Mouse (Mus musculus) liver, embryonic 12.5 days (tissue): Measurements from ENCODE around the gene Cnot6. TPM values are rescaled to one million over a fixed set of nuclear protein-coding genes. Genes with fewer than 3 reads are reported as not detected.

ENCODE experiments used
- ATAC-seq: fragments of 200-750 bp; cut with Nextera tagmentation; 2 replicates; pipeline ENCODE4 v1.8.0; 2017; ENCODE audit warnings: moderate number of reproducible peaks, mild to moderate bottlenecking, moderate library complexity
- H3K27ac ChIP-seq: fragments of 300-500 bp; sonication (generic); 2 replicates; pipeline ENCODE4 v1.5.1; 2016; ENCODE audit warnings: mild to moderate bottlenecking
- H3K27me3 ChIP-seq: fragments of 300-500 bp; sonication (generic); replicated peaks from 2 replicates; pipeline ENCODE4 v1.6.1; 2016; ENCODE audit warnings: mild to moderate bottlenecking, moderate library complexity
- H3K36me3 ChIP-seq: fragments of 300-500 bp; sonication (generic); 2 replicates; pipeline ENCODE4 v1.6.1; 2016; ENCODE audit warnings: mild to moderate bottlenecking, moderate library complexity
- H3K4me1 ChIP-seq: fragments of 300-500 bp; sonication (generic); 2 replicates; pipeline ENCODE4 v1.6.1; 2016
- H3K4me2 ChIP-seq: fragments of 300-500 bp; sonication (generic); 2 replicates; pipeline ENCODE4 v1.6.1; 2016; ENCODE audit warnings: mild to moderate bottlenecking, moderate library complexity
- H3K4me3 ChIP-seq: fragments of 300-500 bp; sonication (generic); 2 replicates; pipeline ENCODE4 v1.5.1; 2016; ENCODE audit warnings: mild to moderate bottlenecking, moderate library complexity
- H3K9ac ChIP-seq: fragments of 300-500 bp; sonication (generic); 2 replicates; pipeline ENCODE4 v1.6.1; 2016; ENCODE audit warnings: mild to moderate bottlenecking, moderate library complexity
- H3K9me3 ChIP-seq: fragments of 300-500 bp; sonication (generic); replicated peaks from 2 replicates; pipeline ENCODE4 v1.6.1; 2016; ENCODE audit warnings: mild to moderate bottlenecking, moderate library complexity
- WGBS: fragments of 180-500 bp; shearing (Covaris S2); methylation state at CpG from one replicate; pipeline ENCODE4 v1.1.7; 2016; ENCODE audit not compliant: insufficient replicate concordance; 5-methylcytosine and 5-hydroxymethylcytosine counted together
- polyA plus RNA-seq: library from polyadenylated mRNA; unstranded; fragments of >200 nt; fragmentation: Nextera tagmentation; extraction: Ambion mirVana; gene quantifications from 2 replicates; pipeline ENCODE4 v1.2.1, GENCODE M21; 2016

Gene Cnot6
- polyA plus RNA-seq, 1 experiment from 2014 or later: 40.2 TPM

GRCm38 (mm10) chr11:49711981-49712554 is 455 bp downstream of the Cnot6 start:
- Histone ChIP-seq H3K36me3 (peaks cover 28% of the 10 kb centered on the region), H3K9ac (peak overlapping the region; percentile 99), H3K27ac (peak overlapping the region; percentile 96), H3K4me1 (peaks cover 58% of the 10 kb centered on the region), H3K4me2 (peak overlapping the region; percentile 85), H3K9me3 (no peaks in the 10 kb centered on the region), H3K4me3 (peak overlapping the region; percentile 100), H3K27me3 (no peaks in the 10 kb centered on the region)
- WGBS: under 1% methylated on average over 60 of the region's 70 CpGs
- peak; percentile 47 for ATAC-seq

- ATAC-seq: no peak
- WGBS: 74% methylated on average over 2 of the region's 2 CpGs
- Histone ChIP-seq H3K36me3 (peaks cover 42% of the 10 kb centered on the region), H3K4me1 (peaks cover 66% of the 10 kb centered on the region), H3K27me3 (no peaks in the 10 kb centered on the region), H3K4me2 (peak overlapping the region; percentile 85), H3K27ac (no peak overlapping the region), H3K4me3 (peak overlapping the region; percentile 100), H3K9me3 (no peaks in the 10 kb centered on the region), H3K9ac (peak overlapping the region; percentile 99; the same call in 1 of the 2 replicates)
These were observed 1.9 kb downstream of the Cnot6 start for GRCm38 (mm10) chr11:49710664-49711063.

GRCm38 (mm10) chr11:49707834-49708233 is 4.7 kb downstream of the Cnot6 start:
- Histone ChIP-seq H3K4me3 (no peak overlapping the region), H3K9ac (0 out of 2 replicates have a peak overlapping the region, but pooled peaks have one; percentile 8), H3K9me3 (no peaks in the 10 kb centered on the region), H3K4me2 (0 out of 2 replicates have a peak overlapping the region, but pooled peaks have one; percentile 12), H3K36me3 (peaks cover 64% of the 10 kb centered on the region), H3K4me1 (peaks cover 59% of the 10 kb centered on the region), H3K27ac (peak overlapping the region; percentile 27; the same call in 1 of the 2 replicates), H3K27me3 (no peaks in the 10 kb centered on the region)
- WGBS: 56% methylated on average over 2 of the region's 2 CpGs
- no peak for ATAC-seq

GRCm38 (mm10) chr11:49704804-49705203 is 7.7 kb downstream of the Cnot6 start:
- ATAC-seq: no peak

GRCm38 (mm10) chr11:49702014-49702413 is 10.5 kb downstream of the Cnot6 start:
- Histone ChIP-seq H3K4me2 (no peak overlapping the region), H3K9ac (no peak overlapping the region), H3K9me3 (no peaks in the 10 kb centered on the region), H3K36me3 (peaks cover 85% of the 10 kb centered on the region), H3K4me1 (peaks cover 18% of the 10 kb centered on the region), H3K27me3 (no peaks in the 10 kb centered on the region), H3K27ac (no peak overlapping the region), H3K4me3 (no peak overlapping the region)
- ATAC-seq: no peak
- 95% methylated on average over 8 of the region's 8 CpGs for WGBS

More at GRCm38 (mm10) chr11:49704804-49705203, 7.7 kb downstream of the Cnot6 start:
- Histone ChIP-seq H3K4me3 (no peak overlapping the region), H3K9me3 (no peaks in the 10 kb centered on the region), H3K4me1 (peaks cover 42% of the 10 kb centered on the region), H3K36me3 (peaks cover 82% of the 10 kb centered on the region), H3K4me2 (no peak overlapping the region), H3K27me3 (no peaks in the 10 kb centered on the region), H3K9ac (no peak overlapping the region), H3K27ac (no peak overlapping the region)
- 65% methylated on average over 8 of the region's 8 CpGs for WGBS

GRCm38 (mm10) chr11:49699079-49699478 is 13.4 kb downstream of the Cnot6 start:
- no peak for ATAC-seq
- WGBS: 83% methylated on average over 1 of the region's 1 CpGs
- Histone ChIP-seq H3K27me3 (no peaks in the 10 kb centered on the region), H3K27ac (no peak overlapping the region), H3K4me2 (no peak overlapping the region), H3K9ac (no peak overlapping the region), H3K4me1 (peaks cover 15% of the 10 kb centered on the region), H3K4me3 (no peak overlapping the region), H3K9me3 (no peaks in the 10 kb centered on the region), H3K36me3 (peaks cover 77% of the 10 kb centered on the region)

DNA sequence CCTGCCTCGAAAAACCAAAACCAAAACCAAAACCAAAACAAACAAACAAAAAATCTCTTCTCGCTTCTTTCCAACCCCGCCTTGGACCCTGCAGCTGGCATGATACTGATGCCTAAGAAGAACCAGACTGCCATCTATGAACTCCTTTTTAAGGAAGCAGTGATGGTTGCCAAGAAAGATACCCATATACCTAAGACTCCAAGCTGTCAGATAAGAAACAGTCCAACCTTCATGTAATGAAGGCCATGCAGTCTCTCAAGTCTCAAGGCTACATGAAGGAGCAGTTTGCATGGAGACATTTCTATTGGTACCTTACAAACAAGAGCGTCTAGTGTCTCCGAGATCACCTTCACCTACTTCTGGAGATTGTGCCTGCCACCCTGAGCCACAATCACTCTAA is 14.7 kb downstream of the Cnot6 start:
- Histone ChIP-seq H3K9me3 (no peaks in the 10 kb centered on the region), H3K27ac (no peak overlapping the region), H3K9ac (no peak overlapping the region), H3K4me3 (no peak overlapping the region), H3K36me3 (peaks cover 79% of the 10 kb centered on the region), H3K4me2 (no peak overlapping the region), H3K4me1 (peaks cover 11% of the 10 kb centered on the region), H3K27me3 (no peaks in the 10 kb centered on the region)
- ATAC-seq: no peak
- WGBS: 81% methylated on average over 5 of the region's 5 CpGs

- H3K9ac ChIP-seq: no peak overlapping the region
- H3K4me3 ChIP-seq: no peak overlapping the region
- WGBS: 92% methylated on average over 2 of the region's 2 CpGs
- H3K4me2 ChIP-seq: no peak overlapping the region
- peaks cover 11% of the 10 kb centered on the region for H3K4me1 ChIP-seq
- no peak for ATAC-seq
- H3K27me3 ChIP-seq: no peaks in the 10 kb centered on the region
- H3K9me3 ChIP-seq: no peaks in the 10 kb centered on the region
- no peak overlapping the region for H3K27ac ChIP-seq
- peaks cover 80% of the 10 kb centered on the region for H3K36me3 ChIP-seq
These were observed 16.1 kb downstream of the Cnot6 start for GRCm38 (mm10) chr11:49696472-49696871.

- Histone ChIP-seq H3K9me3 (no peaks in the 10 kb centered on the region), H3K27ac (no peak overlapping the region), H3K4me2 (no peak overlapping the region), H3K4me3 (no peak overlapping the region), H3K9ac (no peak overlapping the region), H3K36me3 (peaks cover 80% of the 10 kb centered on the region), H3K4me1 (peaks cover 17% of the 10 kb centered on the region), H3K27me3 (no peaks in the 10 kb centered on the region)
- ATAC-seq: no peak
- 87% methylated on average over 2 of the region's 2 CpGs for WGBS
These were observed 16.8 kb downstream of the Cnot6 start for GRCm38 (mm10) chr11:49695695-49696094.

- Histone ChIP-seq H3K27me3 (no peaks in the 10 kb centered on the region), H3K9ac (no peak overlapping the region)
These were observed 17.5 kb downstream of the Cnot6 start for GRCm38 (mm10) chr11:49695013-49695412.

GRCm38 (mm10) chr11:49684237-49684973 is 28.1 kb downstream of the Cnot6 start:
- no peak overlapping the region for H3K27ac ChIP-seq
- peaks cover 93% of the 10 kb centered on the region for H3K36me3 ChIP-seq
- no peaks in the 10 kb centered on the region for H3K4me1 ChIP-seq
- H3K9ac ChIP-seq: no peak overlapping the region
- no peaks in the 10 kb centered on the region for H3K9me3 ChIP-seq
- no peak overlapping the region for H3K4me2 ChIP-seq
- no peak for ATAC-seq
- no peak overlapping the region for H3K4me3 ChIP-seq
- H3K27me3 ChIP-seq: no peaks in the 10 kb centered on the region
- WGBS: 92% methylated on average over 12 of the region's 12 CpGs

More at GRCm38 (mm10) chr11:49695013-49695412, 17.5 kb downstream of the Cnot6 start:
- peaks cover 85% of the 10 kb centered on the region for H3K36me3 ChIP-seq
- H3K4me3 ChIP-seq: no peak overlapping the region
- ATAC-seq: no peak
- H3K4me2 ChIP-seq: no peak overlapping the region
- peaks cover 21% of the 10 kb centered on the region for H3K4me1 ChIP-seq
- 92% methylated on average over 3 of the region's 3 CpGs for WGBS
- H3K27ac ChIP-seq: no peak overlapping the region
- H3K9me3 ChIP-seq: no peaks in the 10 kb centered on the region

- Histone ChIP-seq H3K36me3 (peaks cover 83% of the 10 kb centered on the region), H3K9ac (no peak overlapping the region), H3K4me2 (no peak overlapping the region), H3K4me3 (no peak overlapping the region), H3K9me3 (no peaks in the 10 kb centered on the region), H3K27ac (no peak overlapping the region), H3K4me1 (no peaks in the 10 kb centered on the region), H3K27me3 (no peaks in the 10 kb centered on the region)
- 85% methylated on average over 3 of the region's 3 CpGs for WGBS
- no peak for ATAC-seq
These were observed 39.1 kb downstream of the Cnot6 start for GRCm38 (mm10) chr11:49673433-49673832.
